Mouse (Mus musculus): ENCODE results near the gene Rfesd. TPM values are rescaled to one million over a fixed set of nuclear protein-coding genes. Genes with fewer than 3 reads are reported as not detected.

Rfesd gene
- polyA plus RNA-seq, 1 experiment = 2.4 TPM

GRCm38 (mm10) chr13:76017465-76017864 lies 1.1 kb downstream of the Rfesd start:
- TF ChIP-seq GATA1 (IDR thresholded peaks at IDR 0.05; ENCODE audit: low read length) = peak; percentile 55

GRCm38 (mm10) chr13:76014511-76014910 lies 4.0 kb downstream of the Rfesd start:
- peak; percentile 38 for TF ChIP-seq GATA1 (IDR thresholded peaks at IDR 0.05; ENCODE audit: low read length)

DNA sequence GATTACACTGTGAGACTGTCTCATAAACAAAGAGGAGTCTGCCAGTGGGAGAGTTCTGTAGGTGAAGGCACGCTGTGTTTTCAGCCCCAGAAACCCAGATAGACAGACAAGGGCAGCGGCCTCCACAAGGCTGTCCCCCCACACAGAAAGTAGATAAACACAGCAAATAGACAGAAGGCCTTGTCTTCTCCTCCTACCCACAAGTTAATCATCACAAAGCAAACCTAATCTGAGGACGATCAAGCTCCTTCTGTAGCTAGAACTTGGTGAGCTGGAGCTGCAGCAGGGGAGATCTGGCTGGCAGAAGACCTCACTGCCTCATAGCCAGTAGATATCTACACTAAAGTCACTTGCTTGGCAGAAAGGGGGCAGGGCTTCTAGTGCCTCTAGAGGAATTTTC lies 15.2 kb downstream of the Rfesd start:
- TF ChIP-seq GATA1 (IDR thresholded peaks at IDR 0.05; ENCODE audit: low read length) = no peak

DNA sequence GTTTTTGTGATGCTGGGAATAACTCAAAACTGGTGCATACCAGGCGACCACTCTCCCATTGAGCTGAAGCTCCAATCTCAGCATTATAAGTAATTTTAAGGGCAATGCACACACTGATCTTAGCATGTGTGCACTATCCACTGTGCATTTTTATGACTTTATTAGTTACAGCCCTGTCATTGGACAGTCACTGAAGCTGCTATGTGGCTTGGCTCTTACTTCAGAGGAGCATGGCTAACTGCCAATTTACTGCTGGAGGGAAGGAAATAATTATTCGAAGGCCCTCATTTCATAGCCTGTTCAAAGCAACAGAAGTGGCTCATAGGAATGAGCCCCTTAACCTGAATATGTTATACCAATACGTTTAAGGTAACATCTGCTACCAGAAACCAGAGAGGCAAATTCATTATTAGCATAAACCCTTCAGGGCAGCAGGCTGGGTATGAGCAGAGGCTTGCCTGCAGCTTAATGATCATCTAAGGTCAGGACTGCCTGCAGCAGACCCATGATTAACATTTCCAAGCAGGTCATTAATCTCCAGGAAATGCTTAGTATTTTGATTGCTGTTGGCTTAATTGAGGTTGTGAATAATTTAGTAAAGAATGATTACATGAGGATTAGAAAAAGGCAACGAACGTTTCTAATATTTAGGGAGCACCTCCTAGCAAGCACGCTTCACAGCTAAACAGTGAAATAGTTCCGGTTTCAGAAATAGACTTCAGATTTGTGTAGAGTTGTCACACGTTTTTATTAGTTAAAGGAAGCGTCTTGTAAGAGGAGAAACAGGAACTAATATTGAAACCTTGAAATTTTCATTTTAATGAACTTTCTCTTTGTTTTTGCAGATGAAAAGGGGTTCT lies 26.1 kb downstream of the Rfesd start:
- no peak for TF ChIP-seq GATA1 (IDR thresholded peaks at IDR 0.05; ENCODE audit: low read length)

- TF ChIP-seq GATA1 (IDR thresholded peaks at IDR 0.05; ENCODE audit: low read length) = no peak
Measured at GRCm38 (mm10) chr13:75988096-75988495, 30.4 kb downstream of the Rfesd start.

- TF ChIP-seq GATA1 (IDR thresholded peaks at IDR 0.05; ENCODE audit: low read length) = no peak
Measured at GRCm38 (mm10) chr13:75981901-75982300, 36.6 kb downstream of the Rfesd start.

GRCm38 (mm10) chr13:75976649-75977048 lies 41.9 kb downstream of the Rfesd start:
- TF ChIP-seq GATA1 (IDR thresholded peaks at IDR 0.05; ENCODE audit: low read length) = no peak

DNA sequence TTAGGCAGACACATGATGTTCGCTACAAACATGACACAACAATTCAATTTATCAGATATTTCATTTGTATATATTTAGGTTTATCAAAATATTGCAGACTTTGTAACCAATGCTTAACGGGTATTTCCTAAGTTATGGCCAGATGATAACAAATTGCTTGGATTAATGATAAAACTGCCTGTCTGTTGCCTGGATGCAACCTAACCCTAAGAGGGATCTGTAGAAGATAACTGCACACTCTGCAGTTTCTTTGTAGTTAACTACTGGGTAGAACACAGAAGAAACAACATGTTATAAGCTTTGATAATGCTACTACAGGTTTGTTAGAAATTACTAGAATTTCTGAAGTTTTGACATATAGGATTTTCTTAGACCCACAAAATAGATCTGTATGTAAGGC lies 42.3 kb downstream of the Rfesd start:
- TF ChIP-seq GATA1 (IDR thresholded peaks at IDR 0.05; ENCODE audit: low read length) = no peak

- TF ChIP-seq GATA1 (IDR thresholded peaks at IDR 0.05; ENCODE audit: low read length) = no peak
Measured at GRCm38 (mm10) chr13:75975629-75976028, 42.9 kb downstream of the Rfesd start.

GRCm38 (mm10) chr13:75974481-75974880 lies 44.0 kb downstream of the Rfesd start:
- TF ChIP-seq GATA1 (IDR thresholded peaks at IDR 0.05; ENCODE audit: low read length) = no peak

DNA sequence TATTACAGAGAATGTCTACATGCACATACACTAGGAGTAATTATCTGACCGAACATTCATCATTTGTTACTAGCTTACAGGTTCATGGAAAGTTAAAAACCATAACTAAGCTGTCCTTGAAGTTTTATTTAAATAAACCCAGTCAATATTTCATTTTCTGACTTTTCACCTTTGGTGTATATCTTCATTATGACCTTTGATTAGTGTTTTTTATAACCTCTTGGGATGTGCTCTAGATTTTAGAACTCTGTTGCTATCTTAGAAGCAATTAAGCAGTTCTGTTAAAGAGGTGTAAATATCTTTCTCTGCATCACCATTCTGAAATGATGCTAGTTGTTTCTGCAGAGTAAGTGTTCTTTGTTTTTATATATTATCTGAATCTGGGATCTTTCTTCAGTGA lies 51.7 kb downstream of the Rfesd start, which contains the start of gene Spata9:
Spata9 (plus strand) TSS at position 301 of the 400 bp plus-strand sequence.
- no peak for TF ChIP-seq GATA1 (IDR thresholded peaks at IDR 0.05; ENCODE audit: low read length)

GRCm38 (mm10) chr13:75955357-75955992 lies 63.0 kb downstream of the Rfesd start:
- TF ChIP-seq GATA1 (IDR thresholded peaks at IDR 0.05; ENCODE audit: low read length) = no peak

Other genes starting within 250 kb of the Rfesd start
- gene Glrx, start 178.9 kb downstream of the Rfesd start, polyA plus RNA-seq (2012) = 1.3 and 2.4 TPM in 2 replicates
- 13.5 and 15.1 TPM in 2 replicates for gene Rhobtb3, start 74.8 kb downstream of the Rfesd start, polyA plus RNA-seq (2012)
- not detected in 2 replicates for gene Spata9, start 51.6 kb downstream of the Rfesd start, polyA plus RNA-seq (2012)
- not detected in 2 replicates for gene Gpr150, start 38.3 kb upstream of the Rfesd start, polyA plus RNA-seq (2012)
- gene Arsk, start 79.9 kb upstream of the Rfesd start, polyA plus RNA-seq (2012) = 0.69 and 1.1 TPM in 2 replicates
- gene Ttc37, start 80.0 kb upstream of the Rfesd start, polyA plus RNA-seq (2012) = 0.61 and 0.68 TPM in 2 replicates